Comparison of ENCODE assay signal across 14 mouse cellular contexts in the genomic region with DNA sequence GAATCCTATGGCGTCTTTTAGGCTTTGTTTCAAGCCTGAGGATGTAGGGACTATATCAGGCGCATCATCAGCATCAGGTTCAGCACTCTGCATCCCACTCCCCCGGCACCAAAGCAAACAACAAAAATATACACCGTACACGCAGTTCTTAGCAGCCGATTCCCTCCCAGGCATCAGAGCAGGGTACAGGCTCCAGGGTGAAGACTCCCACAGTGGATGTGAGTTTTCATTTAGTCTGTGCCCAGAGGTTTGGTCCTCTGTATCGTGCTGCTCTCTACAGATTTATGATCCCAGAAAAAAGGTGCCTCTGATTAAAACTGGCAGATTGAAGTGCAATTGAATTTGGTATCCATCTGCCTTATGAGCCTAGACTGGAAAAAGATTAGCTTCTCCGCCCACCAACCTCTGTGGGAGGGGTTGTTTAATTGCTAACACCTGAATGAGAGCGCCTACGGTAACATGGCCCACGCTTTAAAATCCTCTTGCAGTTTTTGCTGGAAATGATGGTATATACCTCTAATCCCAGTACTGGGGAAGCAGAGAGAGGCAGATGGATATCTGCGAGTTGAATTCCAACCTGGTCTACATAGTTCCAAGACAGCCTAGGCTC. TPM values are rescaled to one million over a fixed set of nuclear protein-coding genes. Genes with fewer than 3 reads are reported as not detected.
A peak's percentile ranks its signal among the peaks of the same experiment; 100 is the strongest.
DNase-seq lines count a peak whose midpoint lies in the region; ATAC-seq lines count a peak whose summit lies in the region.
"Had no signal": no experiment of that assay in that cellular context is flagged by ENCODE, and none has a peak within 500 bp of the region (broad histone marks: within the 10 kb centered on the region; RNA-seq: fewer than 3 reads in every experiment).

No protein-coding gene starts in this region.

- H3K27ac ChIP-seq in hindbrain, embryonic 12.5 days: peak overlapping the region; percentile 30; the same call in 1 of the 2 replicates
- no peak overlapping the region for H3K27ac ChIP-seq in hindbrain, embryonic 10.5 days
- no peak overlapping the region; the same call in 1 of the 2 replicates for H3K27ac ChIP-seq in embryonic facial prominence, embryonic 14.5 days (replicated peaks; ENCODE audit: low read depth, low read length)
- no peak overlapping the region for H3K27ac ChIP-seq in limb, embryonic 11.5 days (replicated peaks; ENCODE audit: low read depth, low read length)
- H3K27ac ChIP-seq: heart, adult 2 months had no signal

- no peak overlapping the region for H3K9ac ChIP-seq in hindbrain, embryonic 12.5 days
- H3K9ac ChIP-seq in embryonic facial prominence, embryonic 14.5 days (ENCODE audit: low read depth, low read length): peak overlapping the region; percentile 40; the same call in 1 of the 2 replicates
- H3K9ac ChIP-seq in limb, embryonic 11.5 days (ENCODE audit: low read length): no peak overlapping the region

- 71% methylated on average over 12 of the region's 12 CpGs for WGBS in hindbrain, embryonic 12.5 days
- WGBS in hindbrain, embryonic 10.5 days: 75% methylated on average over 12 of the region's 12 CpGs
- 39% methylated on average over 12 of the region's 12 CpGs for WGBS in embryonic facial prominence, embryonic 14.5 days
- WGBS in limb, embryonic 11.5 days: 32% methylated on average over 12 of the region's 12 CpGs

- H3K27me3 ChIP-seq in hindbrain, embryonic 12.5 days: no peaks in the 10 kb centered on the region
- H3K27me3 ChIP-seq in hindbrain, embryonic 10.5 days (ENCODE audit: insufficient read depth, poor library complexity, severe bottlenecking): no peaks in the 10 kb centered on the region
- no peaks in the 10 kb centered on the region for H3K27me3 ChIP-seq in embryonic facial prominence, embryonic 14.5 days (replicated peaks; ENCODE audit: control insufficient read depth, insufficient read depth, low read length)
- H3K27me3 ChIP-seq in limb, embryonic 11.5 days (ENCODE audit: control insufficient read depth, insufficient read depth, low read length): no peaks in the 10 kb centered on the region

- ATAC-seq in hindbrain, embryonic 12.5 days (ENCODE audit: low FRiP score): no peak
- no peak for ATAC-seq in embryonic facial prominence, embryonic 14.5 days (ENCODE audit: low read depth)
- 0 out of 2 replicates have a peak, but pooled peaks have one; percentile 44 for ATAC-seq in limb, embryonic 11.5 days (ENCODE audit: insufficient number of reproducible peaks, low FRiP score, low TSS enrichment, low read depth)

- H3K9me3 ChIP-seq in hindbrain, embryonic 12.5 days (replicated peaks): no peaks in the 10 kb centered on the region
- no peaks in the 10 kb centered on the region for H3K9me3 ChIP-seq in hindbrain, embryonic 10.5 days
- H3K9me3 ChIP-seq in embryonic facial prominence, embryonic 14.5 days (ENCODE audit: control insufficient read depth, low read length): no peaks in the 10 kb centered on the region
- H3K9me3 ChIP-seq in limb, embryonic 11.5 days (ENCODE audit: control insufficient read depth, low read length): no peaks in the 10 kb centered on the region

- H3K4me1 ChIP-seq in hindbrain, embryonic 12.5 days: peaks cover 8% of the 10 kb centered on the region; the same call in 1 of the 2 replicates
- no peaks in the 10 kb centered on the region for H3K4me1 ChIP-seq in hindbrain, embryonic 10.5 days (replicated peaks)
- H3K4me1 ChIP-seq in embryonic facial prominence, embryonic 14.5 days (ENCODE audit: control insufficient read depth, insufficient read depth, low read length): peaks cover 24% of the 10 kb centered on the region
- H3K4me1 ChIP-seq in limb, embryonic 11.5 days (ENCODE audit: control insufficient read depth, insufficient read depth, low read length): peaks cover 15% of the 10 kb centered on the region

- DNase-seq in hindbrain, embryonic 10.5 days (ENCODE audit: low spot score): no peak
- DNase-seq in brain, adult 2 months (ENCODE audit: low read depth, low spot score): peak; percentile 47
- no peak for DNase-seq in embryonic facial prominence, embryonic 14.5 days (ENCODE audit: low spot score)
- DNase-seq in limb, embryonic 11.5 days (ENCODE audit: low spot score): peak; percentile 46
- DNase-seq in MN1 (ENCODE audit: low spot score): no peak
- no peak for DNase-seq in gastrocnemius, postnatal 10 days
- DNase-seq in layer of hippocampus, adult 11-12 months (ENCODE audit: low spot score): no peak
- DNase-seq: B cell, adult 2 months; cerebellum, adult 18-20 months; heart, adult 2 months; kidney, postnatal 14 days; left cerebral cortex, postnatal 4 days; lung, postnatal 14 days had no signal

- no peaks in the 10 kb centered on the region for H3K36me3 ChIP-seq in hindbrain, embryonic 12.5 days
- no peaks in the 10 kb centered on the region for H3K36me3 ChIP-seq in hindbrain, embryonic 10.5 days
- H3K36me3 ChIP-seq in embryonic facial prominence, embryonic 14.5 days (ENCODE audit: control insufficient read depth, insufficient read depth, low read length): no peaks in the 10 kb centered on the region
- no peaks in the 10 kb centered on the region for H3K36me3 ChIP-seq in limb, embryonic 11.5 days (ENCODE audit: control insufficient read depth, insufficient read depth, low read length)

- no peak overlapping the region for H3K4me2 ChIP-seq in hindbrain, embryonic 12.5 days (replicated peaks)
- H3K4me2 ChIP-seq in embryonic facial prominence, embryonic 14.5 days (ENCODE audit: low read depth, low read length): no peak overlapping the region
- H3K4me2 ChIP-seq in limb, embryonic 11.5 days (ENCODE audit: low read depth, severe bottlenecking): no peak overlapping the region

- no peak overlapping the region for H3K4me3 ChIP-seq in hindbrain, embryonic 12.5 days
- no peak overlapping the region for H3K4me3 ChIP-seq in hindbrain, embryonic 10.5 days
- no peak overlapping the region for H3K4me3 ChIP-seq in embryonic facial prominence, embryonic 14.5 days (ENCODE audit: low read depth, low read length)
- no peak overlapping the region for H3K4me3 ChIP-seq in limb, embryonic 11.5 days (ENCODE audit: low read depth, low read length)
- H3K4me3 ChIP-seq: heart, adult 2 months had no signal

RNA-seq across cellular contexts. Expression of a gene that starts 19.0 kb away (rescaled TPM):
- 10.6 and 12.0 TPM in 2 replicates for polyA plus RNA-seq in hindbrain, embryonic 12.5 days (2016; fragmentation: Nextera tagmentation; extraction: Ambion mirVana)
- polyA plus RNA-seq in hindbrain, embryonic 10.5 days (2016; fragmentation: Nextera tagmentation; extraction: Ambion mirVana): 4.4 and 4.9 TPM in 2 replicates
- 19.3 and 19.9 TPM in 2 replicates for polyA plus RNA-seq in embryonic facial prominence, embryonic 14.5 days (2014; fragmentation: Nextera tagmentation; extraction: Ambion mirVana)
- polyA plus RNA-seq in limb, embryonic 11.5 days (2014; fragmentation: Nextera tagmentation; extraction: Ambion mirVana): 8.3 and 8.4 TPM in 2 replicates
- total RNA-seq in gastrocnemius, postnatal 10 days (2021): 1 to 10 TPM; 4.5 to 7.0 TPM

Comparison
In these comparisons a context has a peak if more than half of its experiments do, and no peak if none do; other contexts are left out.
1. DNase-seq: peak in brain, adult 2 months (single experiment) and limb, embryonic 11.5 days (single experiment); none in hindbrain, embryonic 10.5 days (single experiment), embryonic facial prominence, embryonic 14.5 days (single experiment), MN1 (single experiment), gastrocnemius, postnatal 10 days (single experiment) and layer of hippocampus, adult 11-12 months (single experiment).